Mouse (Mus musculus) cerebellum, postnatal 10 days (tissue): Measurements from ENCODE around the gene Pou2f2.

ENCODE experiments used
- DNase-seq, 2 experiments: peaks; one replicate each; pipeline ENCODE4 v3.0.0; 2021; ENCODE audit warnings: mixed read lengths in 2 of 2

The Pou2f2 gene

GRCm38 (mm10) chr7:25088531-25088930 lies 91.0 kb downstream of the Pou2f2 start:
- DNase-seq = no peak

- no peak for DNase-seq
These were observed 91.6 kb downstream of the Pou2f2 start for GRCm38 (mm10) chr7:25087972-25088371.

- no peak for DNase-seq
These were observed 92.1 kb downstream of the Pou2f2 start for GRCm38 (mm10) chr7:25087256-25087912.

GRCm38 (mm10) chr7:25086656-25087055 lies 92.9 kb downstream of the Pou2f2 start:
- DNase-seq = no peak

- DNase-seq = no peak
These were observed 94.9 kb downstream of the Pou2f2 start for GRCm38 (mm10) chr7:25084621-25085020.

GRCm38 (mm10) chr7:25082510-25082909 lies 97.0 kb downstream of the Pou2f2 start:
- DNase-seq = peak; percentile 78 to 82

- no peak for DNase-seq
These were observed 99.1 kb downstream of the Pou2f2 start for GRCm38 (mm10) chr7:25080431-25080830.

GRCm38 (mm10) chr7:25079496-25080026 lies 100.0 kb downstream of the Pou2f2 start:
- DNase-seq = no peak

GRCm38 (mm10) chr7:25077414-25077755 lies 102.1 kb downstream of the Pou2f2 start:
- DNase-seq = no peak

- peak; percentile 96 to 98 for DNase-seq
These were observed 102.7 kb downstream of the Pou2f2 start for GRCm38 (mm10) chr7:25076663-25077413.

- no peak for DNase-seq
These were observed 103.2 kb downstream of the Pou2f2 start for GRCm38 (mm10) chr7:25076296-25076662.

- DNase-seq = no peak
These were observed 105.6 kb downstream of the Pou2f2 start for GRCm38 (mm10) chr7:25073924-25074323.

GRCm38 (mm10) chr7:25072716-25073390 lies 106.7 kb downstream of the Pou2f2 start:
- DNase-seq = peak; percentile 78 to 82

- peak; percentile 59 to 67 for DNase-seq
These were observed 107.4 kb downstream of the Pou2f2 start, which contains the start of the genes Grik5 and Zfp574 for GRCm38 (mm10) chr7:25071979-25072715. Grik5 (minus strand) TSS chr7:25072346. Zfp574 (plus strand) TSS chr7:25072567.

- peak in 1 of 2 experiments; percentile 57 for DNase-seq
These were observed 110.8 kb downstream of the Pou2f2 start for GRCm38 (mm10) chr7:25068724-25069123.

- DNase-seq = no peak
These were observed 111.4 kb downstream of the Pou2f2 start for GRCm38 (mm10) chr7:25067909-25068656.

- DNase-seq = no peak
These were observed 112.2 kb downstream of the Pou2f2 start for GRCm38 (mm10) chr7:25067338-25067737.

- DNase-seq = no peak
These were observed 115.6 kb downstream of the Pou2f2 start for GRCm38 (mm10) chr7:25063900-25064299.

- no peak for DNase-seq
These were observed 116.2 kb downstream of the Pou2f2 start for GRCm38 (mm10) chr7:25063346-25063745.

GRCm38 (mm10) chr7:25058836-25059235 lies 120.7 kb downstream of the Pou2f2 start:
- peak in 1 of 2 experiments; percentile 51 for DNase-seq

GRCm38 (mm10) chr7:25058394-25058793 lies 121.1 kb downstream of the Pou2f2 start:
- DNase-seq = no peak

- DNase-seq = no peak
These were observed 121.6 kb downstream of the Pou2f2 start for GRCm38 (mm10) chr7:25057888-25058287.
